ENCODE assay signal across 10 mouse cellular contexts in genomic region chr2:118743261-118743943, GRCm38 (mm10). TPM values are rescaled to one million over a fixed set of nuclear protein-coding genes. Genes with fewer than 3 reads are reported as not detected.
A peak's percentile ranks its signal among the peaks of the same experiment; 100 is the strongest.
DNase-seq lines count a peak whose midpoint lies in the region; ATAC-seq and TF ChIP-seq lines count a peak whose summit lies in the region.
"Had no signal": no experiment of that assay in that cellular context is flagged by ENCODE, and none has a peak within 500 bp of the region (broad histone marks: within the 10 kb centered on the region; RNA-seq: fewer than 3 reads in every experiment).

No protein-coding gene starts in this region.

- H3K27ac ChIP-seq in bone marrow, adult 2 months (ENCODE audit: control insufficient read depth, insufficient read depth, low read depth, low read length, poor library complexity) = no peak overlapping the region

- intact Hi-C loops in left cerebral cortex, postnatal 25 days (cut with DNase I) = no loop called here

- peak; percentile 38; the same call in 1 of the 2 replicates for TF ChIP-seq CTCF in bone marrow, adult 2 months (IDR thresholded peaks at IDR 0.05; ENCODE audit: control insufficient read depth, insufficient read depth, low read length)

- no peak overlapping the region for H3K4me3 ChIP-seq in bone marrow, adult 2 months (replicated peaks; ENCODE audit: control insufficient read depth, low read depth, low read length)
- H3K4me3 ChIP-seq: myocyte had no signal

- WGBS in bone marrow, adult 2 months = 23% methylated on average over 8 of the region's 8 CpGs

- H3K4me1 ChIP-seq in bone marrow, adult 2 months (ENCODE audit: control insufficient read depth, insufficient read depth, low read length) = no peaks in the 10 kb centered on the region; the same call in none of the 2 replicates

- peak; percentile 38 for ATAC-seq in granulocyte monocyte progenitor cell, adult 5-6 weeks (replicated peaks; ENCODE audit: poor library complexity, severe bottlenecking)

- peak; percentile 18 for DNase-seq in adrenal gland, adult 8-10 months
- no peak for DNase-seq in adrenal gland, postnatal 25 days
- DNase-seq in left cerebral cortex, postnatal 25 days (ENCODE audit: low spot score in 2 of 2) = peak; percentile 51 to 57
- DNase-seq in left cerebral cortex, adult 18-20 months (ENCODE audit: low spot score in 2 of 2) = no peak
- DNase-seq in natural killer cell, adult 2 months (ENCODE audit: low spot score in 2 of 2) = peak; percentile 41 to 47
- no peak for DNase-seq in spleen, adult 12 weeks (ENCODE audit: low spot score)

- no peak for TF ChIP-seq POLR2A in bone marrow, adult 2 months (IDR thresholded peaks at IDR 0.05; ENCODE audit: borderline replicate concordance, control insufficient read depth, low read depth, low read length)

RNA-seq across cellular contexts. Expression of gene Inafm2, which starts 2.2 kb away (rescaled TPM):
- 10 to 100 TPM; 36.3 to 48.6 (median 39.9) TPM for total RNA-seq in adrenal gland, adult 8-10 months (2022)
- 33.9 and 37.3 TPM in 2 replicates for total RNA-seq in adrenal gland, postnatal 25 days (2021)
- total RNA-seq in left cerebral cortex, postnatal 25 days (2021) = 10 to 100 TPM; 38.3 to 39.7 TPM
- total RNA-seq in left cerebral cortex, adult 18-20 months (2021) = 10 to 100 TPM; 48.7 to 49.6 TPM
- polyA plus RNA-seq in bone marrow, adult 2 months (2011; ENCODE audit: insufficient read depth, insufficient read length, low replicate concordance, missing spikeins) = 16.0 and 28.5 TPM in 2 replicates
- 27.9 and 30.3 TPM in 2 replicates for total RNA-seq in granulocyte monocyte progenitor cell, adult 5-6 weeks (2014; fragmentation: Nextera tagmentation)
- total RNA-seq in granulocyte monocyte progenitor cell, adult 5-6 weeks (2017) = 15.0 and 24.8 TPM in 2 replicates

RNA-seq across cellular contexts. Expression of gene Plcb2, which starts 15.2 kb away (rescaled TPM):
- total RNA-seq in adrenal gland, adult 8-10 months (2022) = 1 to 10 TPM; 2.0 to 4.1 (median 3.0) TPM
- 0.76 and 2.1 TPM in 2 replicates for total RNA-seq in adrenal gland, postnatal 25 days (2021)
- total RNA-seq in left cerebral cortex, postnatal 25 days (2021) = 1 to 10 TPM; 2.1 to 2.6 TPM
- 1 to 10 TPM; 3.0 to 3.1 TPM for total RNA-seq in left cerebral cortex, adult 18-20 months (2021)
- 33.7 and 84.6 TPM in 2 replicates for polyA plus RNA-seq in bone marrow, adult 2 months (2011; ENCODE audit: insufficient read depth, insufficient read length, low replicate concordance, missing spikeins)
- 99.1 and 108 TPM in 2 replicates for total RNA-seq in granulocyte monocyte progenitor cell, adult 5-6 weeks (2014; fragmentation: Nextera tagmentation)
- total RNA-seq in granulocyte monocyte progenitor cell, adult 5-6 weeks (2017) = 54.3 and 70.7 TPM in 2 replicates
- polyA plus RNA-seq: myocyte had no signal

RNA-seq across cellular contexts. Expression of gene Ccdc9b, which starts 19.1 kb away (rescaled TPM):
- 10 to 100 TPM in 2 of 4 experiments, 1 to 10 TPM in 2; 5.3 to 18.8 (median 11.2) TPM for total RNA-seq in adrenal gland, adult 8-10 months (2022)
- 6.1 and 8.1 TPM in 2 replicates for total RNA-seq in adrenal gland, postnatal 25 days (2021)
- total RNA-seq in left cerebral cortex, postnatal 25 days (2021) = 1 to 10 TPM; 3.7 to 3.8 TPM
- 1 to 10 TPM; 4.4 to 4.8 TPM for total RNA-seq in left cerebral cortex, adult 18-20 months (2021)
- polyA plus RNA-seq in bone marrow, adult 2 months (2011; ENCODE audit: insufficient read depth, insufficient read length, low replicate concordance, missing spikeins) = 2.2 and 3.5 TPM in 2 replicates
- total RNA-seq in granulocyte monocyte progenitor cell, adult 5-6 weeks (2014; fragmentation: Nextera tagmentation) = 0.92 and 2.3 TPM in 2 replicates
- 0.26 and 0.82 TPM in 2 replicates for total RNA-seq in granulocyte monocyte progenitor cell, adult 5-6 weeks (2017)

RNA-seq across cellular contexts. Expression of gene Phgr1, which starts 29.2 kb away (rescaled TPM):
- not detected for total RNA-seq in adrenal gland, adult 8-10 months (2022)
- total RNA-seq in adrenal gland, postnatal 25 days (2021) = not detected in 2 replicates
- not detected for total RNA-seq in left cerebral cortex, postnatal 25 days (2021)
- total RNA-seq in left cerebral cortex, adult 18-20 months (2021) = not detected
- not detected in 2 replicates for polyA plus RNA-seq in bone marrow, adult 2 months (2011; ENCODE audit: insufficient read depth, insufficient read length, low replicate concordance, missing spikeins)
- total RNA-seq in granulocyte monocyte progenitor cell, adult 5-6 weeks (2014; fragmentation: Nextera tagmentation) = not detected in 2 replicates
- total RNA-seq in granulocyte monocyte progenitor cell, adult 5-6 weeks (2017) = not detected in 2 replicates
- polyA plus RNA-seq: heart, embryonic 14.5 days; myocyte had no signal

RNA-seq across cellular contexts. Expression of gene Disp2, which starts 36.1 kb away (rescaled TPM):
- total RNA-seq in adrenal gland, adult 8-10 months (2022) = 10 to 100 TPM; 43.7 to 68.9 (median 51.7) TPM
- 23.0 and 37.8 TPM in 2 replicates for total RNA-seq in adrenal gland, postnatal 25 days (2021)
- 100 to 1,000 TPM; 186 to 188 TPM for total RNA-seq in left cerebral cortex, postnatal 25 days (2021)
- total RNA-seq in left cerebral cortex, adult 18-20 months (2021) = 100 to 1,000 TPM; 184 to 206 TPM
- polyA plus RNA-seq in bone marrow, adult 2 months (2011; ENCODE audit: insufficient read depth, insufficient read length, low replicate concordance, missing spikeins) = not detected in 2 replicates
- total RNA-seq in granulocyte monocyte progenitor cell, adult 5-6 weeks (2014; fragmentation: Nextera tagmentation) = not detected in 2 replicates
- total RNA-seq in granulocyte monocyte progenitor cell, adult 5-6 weeks (2017) = not detected in 2 replicates

Comparison
In these comparisons a context has a peak if more than half of its experiments do, and no peak if none do; other contexts are left out.
1. DNase-seq: peak in adrenal gland, adult 8-10 months (single experiment), left cerebral cortex, postnatal 25 days (2 of 2) and natural killer cell, adult 2 months (2 of 2); none in adrenal gland, postnatal 25 days (single experiment), left cerebral cortex, adult 18-20 months (0 of 2) and spleen, adult 12 weeks (single experiment).
2. RNA of gene Plcb2, which starts 15.2 kb away (total RNA-seq): 54.3 to 108 TPM in granulocyte monocyte progenitor cell, adult 5-6 weeks; 2.0 to 4.1 TPM in adrenal gland, adult 8-10 months, 3.0 to 3.1 TPM in left cerebral cortex, adult 18-20 months, 2.1 to 2.6 TPM in left cerebral cortex, postnatal 25 days and 0.76 to 2.1 TPM in adrenal gland, postnatal 25 days; every median in the first group is over 10 times any median in the second.